20 mouse cellular contexts compared by ENCODE assay signal in the genomic region with DNA sequence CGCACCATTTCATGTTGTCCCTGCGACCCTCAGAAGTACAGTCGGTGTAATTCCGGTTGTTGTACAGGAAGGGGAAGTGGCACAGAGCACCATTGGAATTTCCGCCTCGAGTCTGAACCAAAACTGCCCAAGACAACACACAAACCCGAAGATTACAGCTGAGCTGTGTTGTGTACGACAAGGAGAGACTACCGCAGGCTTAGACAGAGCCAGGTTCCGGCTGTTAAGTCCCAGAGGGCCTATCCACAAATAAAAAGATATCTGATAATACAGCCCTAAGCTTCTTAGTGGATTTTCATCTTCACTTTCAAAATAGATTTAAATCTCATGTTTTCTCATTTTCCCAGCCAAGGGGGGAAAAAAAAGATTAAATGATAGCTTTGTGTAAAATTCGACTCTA.
"Had no signal": no experiment of that assay in that cellular context is flagged by ENCODE, and none has a peak within 500 bp of the region (broad histone marks: within the 10 kb centered on the region; RNA-seq: fewer than 3 reads in every experiment).

No protein-coding gene starts in this region.

- H3K4me2 ChIP-seq: liver, embryonic 11.5 days; liver, embryonic 13.5 days; liver, embryonic 15.5 days; lung, embryonic 15.5 days; midbrain, embryonic 15.5 days; neural tube, embryonic 13.5 days; neural tube, embryonic 15.5 days; stomach, embryonic 15.5 days had no signal

- H3K27me3 ChIP-seq: liver, embryonic 13.5 days; liver, embryonic 15.5 days; lung, embryonic 15.5 days; megakaryocyte, embryonic 14.5 days; midbrain, embryonic 15.5 days; neural tube, embryonic 13.5 days; neural tube, embryonic 15.5 days; stomach, embryonic 15.5 days had no signal

- ATAC-seq: liver, postnatal 0 days; lung, postnatal 0 days had no signal

- DNase-seq: liver; liver, embryonic 13.5 days; liver, postnatal 0 days; lung, adult 2 months; lung, postnatal 14 days; lung, postnatal 36 days; right cerebral cortex, postnatal 14 days; thymus, adult 2 months; thymus, postnatal 25 days had no signal

- H3K36me3 ChIP-seq: midbrain, embryonic 15.5 days had no signal

- H3K4me3 ChIP-seq: liver, embryonic 13.5 days; liver, embryonic 15.5 days; lung, embryonic 15.5 days; megakaryocyte, embryonic 14.5 days; midbrain, embryonic 15.5 days; neural tube, embryonic 13.5 days; neural tube, embryonic 15.5 days; stomach, embryonic 15.5 days had no signal

- H3K9me3 ChIP-seq: liver, embryonic 13.5 days; liver, embryonic 15.5 days; lung, embryonic 15.5 days; midbrain, embryonic 15.5 days; neural tube, embryonic 13.5 days; neural tube, embryonic 15.5 days; stomach, embryonic 15.5 days had no signal

- H3K9ac ChIP-seq: liver, embryonic 13.5 days; liver, embryonic 15.5 days; liver, postnatal 0 days; lung, embryonic 15.5 days; midbrain, embryonic 15.5 days; neural tube, embryonic 13.5 days; neural tube, embryonic 15.5 days; stomach, embryonic 15.5 days had no signal

- H3K27ac ChIP-seq: liver, embryonic 13.5 days; liver, embryonic 15.5 days; lung, embryonic 15.5 days; macrophage; midbrain, embryonic 15.5 days; neural tube, embryonic 13.5 days; neural tube, embryonic 15.5 days; stomach, embryonic 15.5 days; stomach, postnatal 0 days had no signal

- H3K4me1 ChIP-seq: liver, embryonic 13.5 days; liver, embryonic 15.5 days; lung, embryonic 15.5 days; megakaryocyte, embryonic 14.5 days; midbrain, embryonic 15.5 days; neural tube, embryonic 13.5 days; stomach, embryonic 15.5 days had no signal
